Mouse (Mus musculus): ENCODE measurements around the gene Mid1. TPM values are rescaled to one million over a fixed set of nuclear protein-coding genes. Genes with fewer than 3 reads are reported as not detected.

Mid1 gene
- total and polyA plus RNA-seq, 2 experiments: 1.7 to 2.5 TPM

DNA sequence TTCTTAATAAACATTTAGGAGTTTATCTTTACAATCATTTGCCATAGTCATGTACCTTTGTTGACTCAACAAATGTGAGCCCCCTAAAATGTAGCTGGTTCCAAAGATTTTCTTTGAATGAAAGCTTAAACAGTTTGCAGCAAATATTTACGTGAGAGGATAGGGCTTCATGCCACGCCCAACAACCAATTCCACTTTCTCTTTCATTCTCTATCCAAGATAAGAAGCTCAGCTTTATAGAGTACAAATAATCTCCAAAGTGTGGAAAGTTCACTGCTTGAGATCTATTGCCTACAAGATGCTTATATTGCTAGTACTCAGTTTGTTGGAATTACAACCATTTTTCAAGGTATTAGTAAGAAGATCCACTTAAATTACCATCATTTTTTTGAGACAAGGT is 207.6 kb downstream of the Mid1 start:
- no peak overlapping the region for H3K27ac ChIP-seq (replicated peaks; ENCODE audit: insufficient read depth, low read depth, low read length)
- DNase-seq (ENCODE audit: extremely low read depth, low read depth, low spot score): peak; percentile 21
- no peaks in the 10 kb centered on the region for H3K27me3 ChIP-seq (ENCODE audit: control insufficient read depth, insufficient read depth, low read length)
- WGBS: 0% methylated on average over 2 of the region's 2 CpGs
- H3K4me1 ChIP-seq (ENCODE audit: control insufficient read depth, insufficient read depth, low read length): no peaks in the 10 kb centered on the region; the same call in 1 of the 2 replicates
- no peak overlapping the region for H3K9ac ChIP-seq (ENCODE audit: low read depth, low read length)
- H3K36me3 ChIP-seq (ENCODE audit: control insufficient read depth, insufficient read depth, low read length): no peaks in the 10 kb centered on the region
- peak overlapping the region; percentile 23; the same call in 1 of the 2 replicates for H3K4me3 ChIP-seq (ENCODE audit: insufficient read depth, low read depth, low read length)
- no peaks in the 10 kb centered on the region for H3K79me2 ChIP-seq (ENCODE audit: control insufficient read depth, insufficient read depth, low read length)
- TF ChIP-seq POLR2A (IDR thresholded peaks at IDR 0.05; ENCODE audit: extremely low read depth, insufficient read depth, low read length): no peak
- no peak for TF ChIP-seq CTCF (IDR thresholded peaks at IDR 0.05; ENCODE audit: low read depth, low read length)

DNA sequence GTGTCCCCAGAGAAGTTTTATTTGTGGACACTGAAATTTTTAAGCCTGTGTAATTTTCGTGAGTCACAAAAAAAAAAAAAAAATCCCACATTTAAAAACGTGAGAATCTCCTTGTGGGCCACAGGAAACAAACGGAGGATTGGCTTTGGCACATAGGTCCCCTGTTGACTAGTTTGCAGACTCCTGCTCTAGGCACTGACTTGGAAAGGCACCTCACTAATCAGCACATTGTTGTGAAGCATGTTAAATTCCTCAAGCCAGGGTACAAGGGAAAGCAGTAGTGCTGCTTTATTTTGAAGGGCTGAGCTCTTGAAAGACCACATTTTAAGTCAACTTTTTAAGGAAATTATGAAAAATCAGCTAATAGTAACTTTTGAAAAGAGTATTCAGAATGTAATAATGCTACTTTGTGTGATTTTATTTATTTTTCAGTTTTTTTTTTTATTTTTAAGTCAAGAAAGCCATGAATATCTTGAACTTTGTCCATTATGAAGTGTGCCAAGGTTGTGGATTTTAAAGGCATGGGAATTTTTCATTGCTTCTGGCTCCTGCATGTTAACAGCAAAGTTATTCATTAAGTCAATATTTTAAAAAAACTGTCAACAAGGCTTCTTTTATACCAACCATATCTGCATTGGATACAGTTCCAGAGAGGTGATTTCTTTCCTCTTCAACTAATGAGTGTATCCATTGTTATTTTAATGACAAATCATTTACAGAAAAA is 214.4 kb downstream of the Mid1 start:
- Histone ChIP-seq H3K27ac (replicated peaks; ENCODE audit: insufficient read depth, low read depth, low read length) (no peak overlapping the region), H3K9ac (ENCODE audit: low read depth, low read length) (no peak overlapping the region), H3K79me2 (ENCODE audit: control insufficient read depth, insufficient read depth, low read length) (no peaks in the 10 kb centered on the region), H3K4me1 (ENCODE audit: control insufficient read depth, insufficient read depth, low read length) (peaks cover 2% of the 10 kb centered on the region; the same call in 1 of the 2 replicates), H3K36me3 (ENCODE audit: control insufficient read depth, insufficient read depth, low read length) (no peaks in the 10 kb centered on the region), H3K27me3 (ENCODE audit: control insufficient read depth, insufficient read depth, low read length) (no peaks in the 10 kb centered on the region), H3K4me3 (ENCODE audit: insufficient read depth, low read depth, low read length) (no peak overlapping the region)
- TF ChIP-seq CTCF (IDR thresholded peaks at IDR 0.05; ENCODE audit: low read depth, low read length) (no peak), POLR2A (IDR thresholded peaks at IDR 0.05; ENCODE audit: extremely low read depth, insufficient read depth, low read length) (no peak)
- WGBS: 32% methylated on average over 3 of the region's 3 CpGs
- no peak for DNase-seq (ENCODE audit: extremely low read depth, low read depth, low spot score)

DNA sequence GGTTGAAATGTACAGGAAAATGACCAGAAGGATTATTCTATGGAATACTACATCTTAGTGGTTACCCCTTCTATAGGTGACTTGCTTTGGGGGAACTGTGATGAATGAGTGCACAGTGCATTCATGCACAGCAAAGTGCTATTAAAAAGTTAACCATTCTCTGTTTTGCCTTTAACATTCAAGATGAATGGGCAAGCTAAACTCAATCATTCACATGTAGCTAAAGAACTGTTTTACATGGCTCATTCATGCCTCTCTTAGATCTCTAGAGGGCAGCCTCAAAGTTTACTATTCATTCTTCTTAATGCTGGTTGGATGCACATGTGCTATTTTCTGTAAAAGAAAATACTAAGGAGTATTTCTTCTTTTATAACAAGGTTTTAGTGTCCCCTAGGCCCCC is 217.9 kb downstream of the Mid1 start:
- no peaks in the 10 kb centered on the region for H3K79me2 ChIP-seq (ENCODE audit: control insufficient read depth, insufficient read depth, low read length)
- no peaks in the 10 kb centered on the region for H3K27me3 ChIP-seq (ENCODE audit: control insufficient read depth, insufficient read depth, low read length)
- no peak for TF ChIP-seq POLR2A (IDR thresholded peaks at IDR 0.05; ENCODE audit: extremely low read depth, insufficient read depth, low read length)
- TF ChIP-seq CTCF (IDR thresholded peaks at IDR 0.05; ENCODE audit: low read depth, low read length): no peak
- DNase-seq (ENCODE audit: extremely low read depth, low read depth, low spot score): no peak
- H3K36me3 ChIP-seq (ENCODE audit: control insufficient read depth, insufficient read depth, low read length): no peaks in the 10 kb centered on the region
- peaks cover 5% of the 10 kb centered on the region; the same call in 1 of the 2 replicates for H3K4me1 ChIP-seq (ENCODE audit: control insufficient read depth, insufficient read depth, low read length)
- H3K4me3 ChIP-seq (ENCODE audit: insufficient read depth, low read depth, low read length): no peak overlapping the region
- no peak overlapping the region for H3K9ac ChIP-seq (ENCODE audit: low read depth, low read length)
- H3K27ac ChIP-seq (replicated peaks; ENCODE audit: insufficient read depth, low read depth, low read length): no peak overlapping the region

DNA sequence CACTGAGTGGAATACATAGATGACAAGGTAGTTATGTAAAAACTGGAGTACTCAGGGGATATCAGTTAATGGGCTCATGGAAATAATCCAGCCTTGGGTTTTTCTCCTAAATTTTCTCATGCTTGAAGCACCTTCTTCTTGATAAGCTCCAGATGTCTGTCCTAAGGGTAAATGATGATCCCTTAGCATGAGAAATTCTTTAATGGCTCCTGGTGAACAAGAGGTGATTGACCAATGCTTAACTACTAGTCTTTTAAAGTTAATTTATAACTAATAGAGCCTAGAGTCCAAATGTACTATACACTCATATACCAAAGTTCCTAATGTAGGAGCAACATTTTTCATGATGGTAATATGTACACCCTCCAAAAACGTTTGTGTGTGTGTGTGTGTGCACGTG is 218.7 kb downstream of the Mid1 start:
- H3K4me3 ChIP-seq (ENCODE audit: insufficient read depth, low read depth, low read length): no peak overlapping the region
- TF ChIP-seq CTCF (IDR thresholded peaks at IDR 0.05; ENCODE audit: low read depth, low read length) (no peak), POLR2A (IDR thresholded peaks at IDR 0.05; ENCODE audit: extremely low read depth, insufficient read depth, low read length) (no peak)
- H3K79me2 ChIP-seq (ENCODE audit: control insufficient read depth, insufficient read depth, low read length): no peaks in the 10 kb centered on the region
- H3K27me3 ChIP-seq (ENCODE audit: control insufficient read depth, insufficient read depth, low read length): no peaks in the 10 kb centered on the region
- H3K4me1 ChIP-seq (ENCODE audit: control insufficient read depth, insufficient read depth, low read length): peaks cover 5% of the 10 kb centered on the region; the same call in 1 of the 2 replicates
- no peak overlapping the region for H3K27ac ChIP-seq (replicated peaks; ENCODE audit: insufficient read depth, low read depth, low read length)
- DNase-seq (ENCODE audit: extremely low read depth, low read depth, low spot score): peak; percentile 55
- H3K36me3 ChIP-seq (ENCODE audit: control insufficient read depth, insufficient read depth, low read length): no peaks in the 10 kb centered on the region
- H3K9ac ChIP-seq (ENCODE audit: low read depth, low read length): no peak overlapping the region
- 29% methylated on average over 2 of the region's 2 CpGs for WGBS

DNA sequence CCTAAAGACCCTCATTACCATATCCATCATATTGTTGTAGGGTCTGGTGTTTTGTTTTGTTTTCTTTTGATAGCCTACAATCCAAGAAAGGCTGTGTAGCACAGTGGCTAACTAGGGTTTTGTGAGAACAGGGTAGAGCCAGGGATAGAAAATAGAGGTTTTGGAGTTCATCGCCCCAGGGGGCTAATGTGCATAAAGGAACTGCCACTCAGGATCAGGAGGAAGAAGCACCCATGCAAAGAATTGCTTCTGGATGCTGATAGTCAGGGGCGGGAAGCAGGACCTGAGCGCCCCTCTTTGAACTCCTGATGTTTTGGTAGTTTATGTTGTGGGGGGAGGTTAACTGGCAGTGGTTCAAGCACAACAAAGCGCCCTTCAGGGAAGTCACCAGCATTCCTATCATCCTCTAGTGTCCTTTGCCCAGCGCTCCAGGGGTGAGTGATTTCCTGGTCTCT is 221.1 kb downstream of the Mid1 start:
- no peaks in the 10 kb centered on the region for H3K79me2 ChIP-seq (ENCODE audit: control insufficient read depth, insufficient read depth, low read length)
- H3K27ac ChIP-seq (replicated peaks; ENCODE audit: insufficient read depth, low read depth, low read length): 0 out of 2 replicates have a peak overlapping the region, but pooled peaks have one; percentile 39
- DNase-seq (ENCODE audit: extremely low read depth, low read depth, low spot score): no peak
- peaks cover 5% of the 10 kb centered on the region; the same call in 1 of the 2 replicates for H3K4me1 ChIP-seq (ENCODE audit: control insufficient read depth, insufficient read depth, low read length)
- no peak overlapping the region for H3K9ac ChIP-seq (ENCODE audit: low read depth, low read length)
- 12% methylated on average over 5 of the region's 5 CpGs for WGBS
- no peaks in the 10 kb centered on the region for H3K27me3 ChIP-seq (ENCODE audit: control insufficient read depth, insufficient read depth, low read length)
- TF ChIP-seq POLR2A (IDR thresholded peaks at IDR 0.05; ENCODE audit: extremely low read depth, insufficient read depth, low read length) (no peak), CTCF (IDR thresholded peaks at IDR 0.05; ENCODE audit: low read depth, low read length) (no peak)
- H3K36me3 ChIP-seq (ENCODE audit: control insufficient read depth, insufficient read depth, low read length): no peaks in the 10 kb centered on the region
- no peak overlapping the region for H3K4me3 ChIP-seq (ENCODE audit: insufficient read depth, low read depth, low read length)

DNA sequence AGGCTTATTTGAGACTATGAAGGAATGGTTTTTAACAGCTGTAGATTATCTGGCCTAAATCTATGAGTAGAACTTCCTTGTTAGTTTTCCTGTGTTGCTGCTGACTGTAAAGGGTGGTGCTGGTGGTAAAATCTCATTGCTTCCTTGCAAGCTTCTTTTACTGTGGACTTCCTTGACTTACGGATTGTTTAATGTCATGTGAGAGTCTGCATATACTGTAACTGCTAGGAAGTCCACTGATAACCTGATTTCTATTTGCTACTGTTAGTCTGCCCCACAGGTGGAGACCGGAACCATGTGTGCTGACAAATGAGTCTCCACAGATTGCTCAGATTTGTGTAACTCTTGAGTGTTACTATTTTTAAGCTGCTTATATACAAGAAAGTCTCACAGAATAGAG is 224.9 kb downstream of the Mid1 start:
- no peak overlapping the region for H3K4me3 ChIP-seq (ENCODE audit: insufficient read depth, low read depth, low read length)
- H3K79me2 ChIP-seq (ENCODE audit: control insufficient read depth, insufficient read depth, low read length): no peaks in the 10 kb centered on the region
- 68% methylated on average over 2 of the region's 2 CpGs for WGBS
- H3K36me3 ChIP-seq (ENCODE audit: control insufficient read depth, insufficient read depth, low read length): no peaks in the 10 kb centered on the region
- TF ChIP-seq CTCF (IDR thresholded peaks at IDR 0.05; ENCODE audit: low read depth, low read length): no peak
- TF ChIP-seq POLR2A (IDR thresholded peaks at IDR 0.05; ENCODE audit: extremely low read depth, insufficient read depth, low read length): no peak
- H3K4me1 ChIP-seq (ENCODE audit: control insufficient read depth, insufficient read depth, low read length): peaks cover 4% of the 10 kb centered on the region; the same call in 1 of the 2 replicates
- H3K27me3 ChIP-seq (ENCODE audit: control insufficient read depth, insufficient read depth, low read length): no peaks in the 10 kb centered on the region
- no peak for DNase-seq (ENCODE audit: extremely low read depth, low read depth, low spot score)
- H3K27ac ChIP-seq (replicated peaks; ENCODE audit: insufficient read depth, low read depth, low read length): no peak overlapping the region
- H3K9ac ChIP-seq (ENCODE audit: low read depth, low read length): no peak overlapping the region
